Mouse (Mus musculus): ENCODE measurements around the gene Aspn. TPM values are rescaled to one million over a fixed set of nuclear protein-coding genes. Genes with fewer than 3 reads are reported as not detected.
"Not testable (repeated sequence)": the region's sequence is repeated elsewhere in the genome, so short reads cannot be mapped to it uniquely, and the experiment has no call there.

Aspn gene
- polyA plus RNA-seq, 1 experiment: 0.60 TPM

GRCm38 (mm10) chr13:49586062-49586461 is 41.8 kb downstream of the Aspn start:
- Histone ChIP-seq H3K4me3 (ENCODE audit: low read depth, low read length) (no peak overlapping the region), H3K9ac (ENCODE audit: low read depth, poor library complexity, severe bottlenecking) (no peak overlapping the region), H3K4me1 (ENCODE audit: control insufficient read depth, insufficient read depth, low read length) (no peaks in the 10 kb centered on the region), H3K27me3 (ENCODE audit: control insufficient read depth, insufficient read depth, low read length, poor library complexity, severe bottlenecking) (no peaks in the 10 kb centered on the region), H3K9me3 (replicated peaks; ENCODE audit: control insufficient read depth, insufficient read depth, low read length, poor library complexity, severe bottlenecking) (no peaks in the 10 kb centered on the region), H3K27ac (ENCODE audit: insufficient read depth, low read length) (no peak overlapping the region), H3K36me3 (ENCODE audit: control insufficient read depth, insufficient read depth, low read length, poor library complexity, severe bottlenecking) (no peaks in the 10 kb centered on the region)
- no peak for TF ChIP-seq POLR2A (IDR thresholded peaks at IDR 0.05; ENCODE audit: insufficient read depth, low read length)
- TF ChIP-seq CTCF (IDR thresholded peaks at IDR 0.05; ENCODE audit: low read depth, low read length): no peak
- no peak for TF ChIP-seq EP300 (IDR thresholded peaks at IDR 0.05; ENCODE audit: insufficient read depth, low read depth, low read length)

- H3K4me1 ChIP-seq (ENCODE audit: control insufficient read depth, insufficient read depth, low read length); H3K27ac ChIP-seq (ENCODE audit: insufficient read depth, low read length); H3K4me3 ChIP-seq (ENCODE audit: low read depth, low read length); H3K36me3 ChIP-seq (ENCODE audit: control insufficient read depth, insufficient read depth, low read length, poor library complexity, severe bottlenecking); H3K27me3 ChIP-seq (ENCODE audit: control insufficient read depth, insufficient read depth, low read length, poor library complexity, severe bottlenecking); H3K9ac ChIP-seq (ENCODE audit: low read depth, poor library complexity, severe bottlenecking): not testable (repeated sequence)
- peaks cover 50% of the 10 kb centered on the region for H3K9me3 ChIP-seq (replicated peaks; ENCODE audit: control insufficient read depth, insufficient read depth, low read length, poor library complexity, severe bottlenecking)
Measured at GRCm38 (mm10) chr13:49602541-49602940, 58.3 kb downstream of the Aspn start.

- Histone ChIP-seq H3K36me3 (ENCODE audit: control insufficient read depth, insufficient read depth, low read length, poor library complexity, severe bottlenecking) (no peaks in the 10 kb centered on the region; the same call in 1 of the 2 replicates), H3K4me1 (ENCODE audit: control insufficient read depth, insufficient read depth, low read length) (no peaks in the 10 kb centered on the region), H3K9me3 (replicated peaks; ENCODE audit: control insufficient read depth, insufficient read depth, low read length, poor library complexity, severe bottlenecking) (peaks cover 47% of the 10 kb centered on the region), H3K9ac (ENCODE audit: low read depth, poor library complexity, severe bottlenecking) (no peak overlapping the region), H3K4me3 (ENCODE audit: low read depth, low read length) (no peak overlapping the region), H3K27ac (ENCODE audit: insufficient read depth, low read length) (no peak overlapping the region), H3K27me3 (ENCODE audit: control insufficient read depth, insufficient read depth, low read length, poor library complexity, severe bottlenecking) (no peaks in the 10 kb centered on the region)
- TF ChIP-seq POLR2A (IDR thresholded peaks at IDR 0.05; ENCODE audit: insufficient read depth, low read length) (no peak), CTCF (IDR thresholded peaks at IDR 0.05; ENCODE audit: low read depth, low read length) (no peak), EP300 (IDR thresholded peaks at IDR 0.05; ENCODE audit: insufficient read depth, low read depth, low read length) (no peak)
Measured at GRCm38 (mm10) chr13:49603603-49604002, 59.4 kb downstream of the Aspn start.

- H3K9ac ChIP-seq (ENCODE audit: low read depth, poor library complexity, severe bottlenecking): no peak within 1 kb of the TSS
- H3K4me1 ChIP-seq (ENCODE audit: control insufficient read depth, insufficient read depth, low read length): no peaks in the 10 kb centered on the region
- H3K27ac ChIP-seq (ENCODE audit: insufficient read depth, low read length): no peak within 1 kb of the TSS
- peaks cover 26% of the 10 kb centered on the region for H3K9me3 ChIP-seq (replicated peaks; ENCODE audit: control insufficient read depth, insufficient read depth, low read length, poor library complexity, severe bottlenecking)
- H3K36me3 ChIP-seq (ENCODE audit: control insufficient read depth, insufficient read depth, low read length, poor library complexity, severe bottlenecking): no peaks in the 10 kb centered on the region; the same call in 1 of the 2 replicates
- TF ChIP-seq CTCF (IDR thresholded peaks at IDR 0.05; ENCODE audit: low read depth, low read length): no peak
- H3K4me3 ChIP-seq (ENCODE audit: low read depth, low read length): no peak within 1 kb of the TSS
- no peaks in the 10 kb centered on the region for H3K27me3 ChIP-seq (ENCODE audit: control insufficient read depth, insufficient read depth, low read length, poor library complexity, severe bottlenecking)
Measured at GRCm38 (mm10) chr13:49607714-49608113, 63.5 kb downstream of the Aspn start, which contains the start of gene Ogn. Gene Ogn, plus strand, starts transcription at chr13:49608046.

GRCm38 (mm10) chr13:49608589-49609322 is 64.5 kb downstream of the Aspn start:
- H3K36me3 ChIP-seq (ENCODE audit: control insufficient read depth, insufficient read depth, low read length, poor library complexity, severe bottlenecking): no peaks in the 10 kb centered on the region; the same call in 1 of the 2 replicates
- TF ChIP-seq POLR2A (IDR thresholded peaks at IDR 0.05; ENCODE audit: insufficient read depth, low read length) (no peak), EP300 (IDR thresholded peaks at IDR 0.05; ENCODE audit: insufficient read depth, low read depth, low read length) (no peak), CTCF (IDR thresholded peaks at IDR 0.05; ENCODE audit: low read depth, low read length) (no peak)
- peaks cover 22% of the 10 kb centered on the region for H3K9me3 ChIP-seq (replicated peaks; ENCODE audit: control insufficient read depth, insufficient read depth, low read length, poor library complexity, severe bottlenecking)
- no peak overlapping the region for H3K4me3 ChIP-seq (ENCODE audit: low read depth, low read length)
- H3K27ac ChIP-seq (ENCODE audit: insufficient read depth, low read length): no peak overlapping the region
- no peak overlapping the region for H3K9ac ChIP-seq (ENCODE audit: low read depth, poor library complexity, severe bottlenecking)
- no peaks in the 10 kb centered on the region for H3K27me3 ChIP-seq (ENCODE audit: control insufficient read depth, insufficient read depth, low read length, poor library complexity, severe bottlenecking)
- no peaks in the 10 kb centered on the region for H3K4me1 ChIP-seq (ENCODE audit: control insufficient read depth, insufficient read depth, low read length)

- H3K4me1 ChIP-seq (ENCODE audit: control insufficient read depth, insufficient read depth, low read length): no peaks in the 10 kb centered on the region
- H3K9me3 ChIP-seq (replicated peaks; ENCODE audit: control insufficient read depth, insufficient read depth, low read length, poor library complexity, severe bottlenecking): no peaks in the 10 kb centered on the region
- TF ChIP-seq EP300 (IDR thresholded peaks at IDR 0.05; ENCODE audit: insufficient read depth, low read depth, low read length) (no peak), CTCF (IDR thresholded peaks at IDR 0.05; ENCODE audit: low read depth, low read length) (no peak), POLR2A (IDR thresholded peaks at IDR 0.05; ENCODE audit: insufficient read depth, low read length) (no peak)
- H3K4me3 ChIP-seq (ENCODE audit: low read depth, low read length): no peak overlapping the region
- no peaks in the 10 kb centered on the region for H3K27me3 ChIP-seq (ENCODE audit: control insufficient read depth, insufficient read depth, low read length, poor library complexity, severe bottlenecking)
- no peaks in the 10 kb centered on the region for H3K36me3 ChIP-seq (ENCODE audit: control insufficient read depth, insufficient read depth, low read length, poor library complexity, severe bottlenecking)
- H3K9ac ChIP-seq (ENCODE audit: low read depth, poor library complexity, severe bottlenecking): no peak overlapping the region
- no peak overlapping the region for H3K27ac ChIP-seq (ENCODE audit: insufficient read depth, low read length)
Measured at GRCm38 (mm10) chr13:49617021-49617420, 72.8 kb downstream of the Aspn start.

Other genes with a start within 250 kb of the Aspn start
- 0.37 and 0.38 TPM in 2 replicates for gene Fgd3, start 224.1 kb upstream of the Aspn start, polyA plus RNA-seq (2011; ENCODE audit: insufficient read depth, insufficient read length, low read depth, missing spikeins)
- 15.3 and 16.1 TPM in 2 replicates for gene Bicd2, start 202.9 kb upstream of the Aspn start, polyA plus RNA-seq (2011; ENCODE audit: insufficient read depth, insufficient read length, low read depth, missing spikeins)
- gene Ippk, start 123.2 kb upstream of the Aspn start, polyA plus RNA-seq (2011; ENCODE audit: insufficient read depth, insufficient read length, low read depth, missing spikeins): 15.4 and 16.4 TPM in 2 replicates
- 3.4 and 5.4 TPM in 2 replicates for gene Tes3-ps, start 51.1 kb upstream of the Aspn start, polyA plus RNA-seq (2011; ENCODE audit: insufficient read depth, insufficient read length, low read depth, missing spikeins)
- gene Ecm2, start 39.6 kb upstream of the Aspn start, polyA plus RNA-seq (2011; ENCODE audit: insufficient read depth, insufficient read length, low read depth, missing spikeins): 0.18 TPM in 1 of 2 replicates, not detected in the other
- gene Omd, start 38.0 kb downstream of the Aspn start, polyA plus RNA-seq (2011; ENCODE audit: insufficient read depth, insufficient read length, low read depth, missing spikeins): not detected in 2 replicates
- gene Ogn, start 63.6 kb downstream of the Aspn start, polyA plus RNA-seq (2011; ENCODE audit: insufficient read depth, insufficient read length, low read depth, missing spikeins): 0.24 and 0.26 TPM in 2 replicates
- gene Cenpp, start 108.3 kb downstream of the Aspn start, polyA plus RNA-seq (2011; ENCODE audit: insufficient read depth, insufficient read length, low read depth, missing spikeins): 25.6 and 27.2 TPM in 2 replicates
- gene Nol8, start 108.6 kb downstream of the Aspn start, polyA plus RNA-seq (2011; ENCODE audit: insufficient read depth, insufficient read length, low read depth, missing spikeins): 52.0 and 58.4 TPM in 2 replicates
- gene Iars, start 137.7 kb downstream of the Aspn start, polyA plus RNA-seq (2011; ENCODE audit: insufficient read depth, insufficient read length, low read depth, missing spikeins): 263 and 268 TPM in 2 replicates